Mouse (Mus musculus): ENCODE results near the gene Golga4. TPM values are rescaled to one million over a fixed set of nuclear protein-coding genes. Genes with fewer than 3 reads are reported as not detected.

Golga4 gene
- total and polyA plus RNA-seq, 2 experiments from 2014 or later: 26.2 to 34.5 TPM

- Histone ChIP-seq H3K4me1 (ENCODE audit: insufficient read depth, low read length) (no peaks in the 10 kb centered on the region), H3K36me3 (ENCODE audit: insufficient read depth, low read length) (peaks cover 64% of the 10 kb centered on the region), H3K27ac (ENCODE audit: low read depth, low read length) (no peak overlapping the region), H3K9me3 (ENCODE audit: low read length) (no peaks in the 10 kb centered on the region), H3K27me3 (ENCODE audit: insufficient read depth, low read length) (no peaks in the 10 kb centered on the region), H3K9ac (replicated peaks; ENCODE audit: low read length, poor library complexity, severe bottlenecking) (no peak overlapping the region), H3K4me3 (ENCODE audit: low read depth, low read length) (no peak overlapping the region), H3K4me2 (ENCODE audit: low read depth, low read length, poor library complexity, severe bottlenecking) (no peak overlapping the region)
- ATAC-seq (ENCODE audit: low FRiP score) (no peak), DNase-seq (ENCODE audit: low spot score) (no peak)
- 82% methylated on average over 4 of the region's 4 CpGs for WGBS
- TF ChIP-seq CTCF (IDR thresholded peaks at IDR 0.05): no peak
Measured at GRCm38 (mm10) chr9:118571701-118572100, 65.6 kb downstream of the Golga4 start.

- H3K27ac ChIP-seq (ENCODE audit: low read depth, low read length): no peak overlapping the region
- no peaks in the 10 kb centered on the region for H3K9me3 ChIP-seq (ENCODE audit: low read length)
- no peaks in the 10 kb centered on the region for H3K27me3 ChIP-seq (ENCODE audit: insufficient read depth, low read length)
- no peak overlapping the region for H3K9ac ChIP-seq (replicated peaks; ENCODE audit: low read length, poor library complexity, severe bottlenecking)
- DNase-seq (ENCODE audit: low spot score) (no peak), ATAC-seq (ENCODE audit: low FRiP score) (no peak)
- no peak overlapping the region for H3K4me2 ChIP-seq (ENCODE audit: low read depth, low read length, poor library complexity, severe bottlenecking)
- TF ChIP-seq CTCF (IDR thresholded peaks at IDR 0.05): no peak
- H3K36me3 ChIP-seq (ENCODE audit: insufficient read depth, low read length): peaks cover 47% of the 10 kb centered on the region
- WGBS: 97% methylated on average over 5 of the region's 5 CpGs
- H3K4me3 ChIP-seq (ENCODE audit: low read depth, low read length): no peak overlapping the region
- H3K4me1 ChIP-seq (ENCODE audit: insufficient read depth, low read length): no peaks in the 10 kb centered on the region
Measured at GRCm38 (mm10) chr9:118574911-118575310, 68.8 kb downstream of the Golga4 start.

- H3K4me2 ChIP-seq (ENCODE audit: low read depth, low read length, poor library complexity, severe bottlenecking): no peak overlapping the region
- peaks cover 28% of the 10 kb centered on the region for H3K36me3 ChIP-seq (ENCODE audit: insufficient read depth, low read length)
- DNase-seq (ENCODE audit: low spot score): no peak
- ATAC-seq (ENCODE audit: low FRiP score): no peak
- WGBS: 77% methylated on average over 6 of the region's 6 CpGs
- no peak overlapping the region for H3K4me3 ChIP-seq (ENCODE audit: low read depth, low read length)
- no peak for TF ChIP-seq CTCF (IDR thresholded peaks at IDR 0.05)
- no peaks in the 10 kb centered on the region for H3K9me3 ChIP-seq (ENCODE audit: low read length)
- no peaks in the 10 kb centered on the region for H3K27me3 ChIP-seq (ENCODE audit: insufficient read depth, low read length)
- no peaks in the 10 kb centered on the region for H3K4me1 ChIP-seq (ENCODE audit: insufficient read depth, low read length)
- no peak overlapping the region for H3K9ac ChIP-seq (replicated peaks; ENCODE audit: low read length, poor library complexity, severe bottlenecking)
- H3K27ac ChIP-seq (ENCODE audit: low read depth, low read length): no peak overlapping the region
Measured at GRCm38 (mm10) chr9:118580371-118580770, 74.3 kb downstream of the Golga4 start.

- no peak overlapping the region for H3K4me3 ChIP-seq (ENCODE audit: low read depth, low read length)
- H3K9ac ChIP-seq (replicated peaks; ENCODE audit: low read length, poor library complexity, severe bottlenecking): no peak overlapping the region
- no peak for TF ChIP-seq CTCF (IDR thresholded peaks at IDR 0.05)
- no peak for ATAC-seq (ENCODE audit: low FRiP score)
- H3K27ac ChIP-seq (ENCODE audit: low read depth, low read length): no peak overlapping the region
- no peak overlapping the region for H3K4me2 ChIP-seq (ENCODE audit: low read depth, low read length, poor library complexity, severe bottlenecking)
- H3K27me3 ChIP-seq (ENCODE audit: insufficient read depth, low read length): no peaks in the 10 kb centered on the region
- H3K4me1 ChIP-seq (ENCODE audit: insufficient read depth, low read length): no peaks in the 10 kb centered on the region
- H3K9me3 ChIP-seq (ENCODE audit: low read length): no peaks in the 10 kb centered on the region
- 81% methylated on average over 6 of the region's 6 CpGs for WGBS
- no peak for DNase-seq (ENCODE audit: low spot score)
- peaks cover 16% of the 10 kb centered on the region for H3K36me3 ChIP-seq (ENCODE audit: insufficient read depth, low read length)
Measured at GRCm38 (mm10) chr9:118582757-118583156, 76.7 kb downstream of the Golga4 start.

GRCm38 (mm10) chr9:118584838-118585237, 78.8 kb downstream of the Golga4 start:
- H3K4me2 ChIP-seq (ENCODE audit: low read depth, low read length, poor library complexity, severe bottlenecking): no peak overlapping the region
- no peak overlapping the region for H3K4me3 ChIP-seq (ENCODE audit: low read depth, low read length)
- no peaks in the 10 kb centered on the region for H3K27me3 ChIP-seq (ENCODE audit: insufficient read depth, low read length)
- H3K27ac ChIP-seq (ENCODE audit: low read depth, low read length): no peak overlapping the region
- H3K36me3 ChIP-seq (ENCODE audit: insufficient read depth, low read length): peaks cover 13% of the 10 kb centered on the region
- ATAC-seq (ENCODE audit: low FRiP score): no peak
- no peak for TF ChIP-seq CTCF (IDR thresholded peaks at IDR 0.05)
- 79% methylated on average over 1 of the region's 1 CpGs for WGBS
- H3K4me1 ChIP-seq (ENCODE audit: insufficient read depth, low read length): no peaks in the 10 kb centered on the region
- DNase-seq (ENCODE audit: low spot score): no peak
- no peaks in the 10 kb centered on the region for H3K9me3 ChIP-seq (ENCODE audit: low read length)
- no peak overlapping the region for H3K9ac ChIP-seq (replicated peaks; ENCODE audit: low read length, poor library complexity, severe bottlenecking)

- Histone ChIP-seq H3K36me3 (ENCODE audit: insufficient read depth, low read length) (peaks cover 13% of the 10 kb centered on the region), H3K4me3 (ENCODE audit: low read depth, low read length) (no peak overlapping the region), H3K27ac (ENCODE audit: low read depth, low read length) (no peak overlapping the region), H3K4me2 (ENCODE audit: low read depth, low read length, poor library complexity, severe bottlenecking) (no peak overlapping the region), H3K9me3 (ENCODE audit: low read length) (no peaks in the 10 kb centered on the region), H3K27me3 (ENCODE audit: insufficient read depth, low read length) (no peaks in the 10 kb centered on the region), H3K4me1 (ENCODE audit: insufficient read depth, low read length) (no peaks in the 10 kb centered on the region), H3K9ac (replicated peaks; ENCODE audit: low read length, poor library complexity, severe bottlenecking) (no peak overlapping the region)
- ATAC-seq (ENCODE audit: low FRiP score) (no peak), DNase-seq (ENCODE audit: low spot score) (no peak)
- TF ChIP-seq CTCF (IDR thresholded peaks at IDR 0.05): no peak
- 84% methylated on average over 6 of the region's 6 CpGs for WGBS
Measured at GRCm38 (mm10) chr9:118585998-118586397, 79.9 kb downstream of the Golga4 start.

Measured in midbrain, postnatal 0 days (tissue).